Mouse (Mus musculus) lung, postnatal 0 days (tissue): Measurements from ENCODE around the gene Sp4. TPM values are rescaled to one million over a fixed set of nuclear protein-coding genes. Genes with fewer than 3 reads are reported as not detected.

ENCODE experiments used
- ATAC-seq: fragments of 200-750 bp; cut with Nextera tagmentation; 2 replicates; pipeline ENCODE4 v1.8.0; 2017; ENCODE audit warnings: moderate library complexity
- DNase-seq: peaks from one replicate; pipeline ENCODE4 v3.0.0-alpha.2; 2016; ENCODE audit warnings: low spot score
- H3K27ac ChIP-seq: fragments of 300-500 bp; sonication (generic); 2 replicates; pipeline ENCODE4 v1.5.1; 2014; ENCODE audit warnings: antibody characterized with exemption, mild to moderate bottlenecking, low read length, mixed read lengths
- H3K27me3 ChIP-seq: fragments of 300-500 bp; sonication (generic); replicated peaks from 2 replicates; pipeline ENCODE4 v1.6.1; 2014; ENCODE audit warnings: low read length, mixed read lengths; ENCODE audit not compliant: insufficient read depth
- H3K36me3 ChIP-seq: fragments of 300-500 bp; sonication (generic); 2 replicates; pipeline ENCODE4 v1.6.1; 2014; ENCODE audit warnings: low read length, mixed read lengths; ENCODE audit not compliant: insufficient read depth
- H3K4me1 ChIP-seq: fragments of 300-500 bp; sonication (generic); 2 replicates; pipeline ENCODE4 v1.6.1; 2014; ENCODE audit warnings: antibody characterized with exemption, low read depth, low read length, mixed read lengths; ENCODE audit not compliant: insufficient read depth
- H3K4me2 ChIP-seq: fragments of 300-500 bp; sonication (generic); replicated peaks from 2 replicates; pipeline ENCODE4 v1.6.1; 2014; ENCODE audit warnings: low read depth, mild to moderate bottlenecking, low read length, moderate library complexity, mixed read lengths
- H3K4me3 ChIP-seq: fragments of 300-500 bp; sonication (generic); 2 replicates; pipeline ENCODE4 v1.5.1; 2014; ENCODE audit warnings: low read depth, low read length
- H3K9ac ChIP-seq: fragments of 300-500 bp; sonication (generic); replicated peaks from 2 replicates; pipeline ENCODE4 v1.6.1; 2014; ENCODE audit warnings: low read depth, mild to moderate bottlenecking
- H3K9me3 ChIP-seq: fragments of 300-500 bp; sonication (generic); 2 replicates; pipeline ENCODE4 v1.6.1; 2016; ENCODE audit warnings: low read length, mixed read lengths
- CTCF ChIP-seq: IDR thresholded peaks from 2 replicates; pipeline ENCODE4 v1.5.1; 2016; ENCODE audit warnings: antibody characterized with exemption, mild to moderate bottlenecking
- EP300 ChIP-seq: IDR thresholded peaks from 2 replicates; pipeline ENCODE4 v1.6.1; 2016; ENCODE audit warnings: antibody characterized with exemption, mild to moderate bottlenecking, control low read depth
- WGBS: fragments of 180-500 bp; shearing (Covaris S2); extraction: QIAGEN DNeasy Blood & Tissue Kit; methylation state at CpG from one replicate; pipeline ENCODE4 v1.1.7; 2014; 5-methylcytosine and 5-hydroxymethylcytosine counted together
- polyA plus RNA-seq: library from polyadenylated mRNA; unstranded; fragments of >200 nt; fragmentation: Nextera tagmentation; extraction: Ambion mirVana; gene quantifications from 2 replicates; pipeline ENCODE4 v1.2.1, GENCODE M21; 2015

The Sp4 gene
- polyA plus RNA-seq, 1 experiment from 2014 or later = 5.6 TPM

GRCm38 (mm10) chr12:118326161-118326560 is 24.9 kb upstream of the Sp4 start:
- no peak for TF ChIP-seq CTCF

GRCm38 (mm10) chr12:118320076-118320475 is 18.8 kb upstream of the Sp4 start:
- Histone ChIP-seq H3K4me2 (no peak overlapping the region), H3K27me3 (no peaks in the 10 kb centered on the region), H3K4me3 (no peak overlapping the region), H3K4me1 (no peaks in the 10 kb centered on the region), H3K9ac (no peak overlapping the region), H3K9me3 (no peaks in the 10 kb centered on the region), H3K27ac (no peak overlapping the region), H3K36me3 (no peaks in the 10 kb centered on the region)
- DNase-seq (no peak), ATAC-seq (no peak)
- no peak for TF ChIP-seq CTCF

More at GRCm38 (mm10) chr12:118326161-118326560, 24.9 kb upstream of the Sp4 start:
- Histone ChIP-seq H3K9ac (no peak overlapping the region), H3K9me3 (no peaks in the 10 kb centered on the region), H3K36me3 (no peaks in the 10 kb centered on the region), H3K4me1 (no peaks in the 10 kb centered on the region), H3K4me2 (no peak overlapping the region), H3K27me3 (no peaks in the 10 kb centered on the region), H3K4me3 (no peak overlapping the region), H3K27ac (no peak overlapping the region)
- no peak for ATAC-seq
- DNase-seq = no peak
- 75% methylated on average over 2 of the region's 2 CpGs for WGBS

- 66% methylated on average over 2 of the region's 2 CpGs for WGBS
Observed at GRCm38 (mm10) chr12:118314477-118314845, 13.2 kb upstream of the Sp4 start.

GRCm38 (mm10) chr12:118313805-118314476 is 12.7 kb upstream of the Sp4 start:
- TF ChIP-seq EP300 = no peak
- TF ChIP-seq CTCF = no peak
- DNase-seq (no peak), ATAC-seq (no peak)
- Histone ChIP-seq H3K4me1 (no peaks in the 10 kb centered on the region), H3K4me2 (no peak overlapping the region), H3K9me3 (no peaks in the 10 kb centered on the region), H3K4me3 (no peak overlapping the region), H3K9ac (no peak overlapping the region), H3K27me3 (no peaks in the 10 kb centered on the region), H3K36me3 (no peaks in the 10 kb centered on the region), H3K27ac (no peak overlapping the region)
- WGBS = 63% methylated on average over 3 of the region's 3 CpGs

More at GRCm38 (mm10) chr12:118314477-118314845, 13.2 kb upstream of the Sp4 start:
- Histone ChIP-seq H3K9ac (no peak overlapping the region), H3K27me3 (no peaks in the 10 kb centered on the region), H3K4me3 (no peak overlapping the region), H3K4me1 (no peaks in the 10 kb centered on the region), H3K36me3 (no peaks in the 10 kb centered on the region), H3K27ac (no peak overlapping the region), H3K9me3 (no peaks in the 10 kb centered on the region), H3K4me2 (no peak overlapping the region)
- ATAC-seq = no peak
- DNase-seq = no peak
- TF ChIP-seq EP300 (no peak), CTCF (no peak)

- no peak for DNase-seq
- H3K36me3 ChIP-seq = no peaks in the 10 kb centered on the region
- ATAC-seq = no peak
- TF ChIP-seq CTCF = no peak
- TF ChIP-seq EP300 = no peak
- no peak overlapping the region for H3K4me2 ChIP-seq
- H3K9ac ChIP-seq = no peak overlapping the region
- H3K4me3 ChIP-seq = no peak overlapping the region
- peaks cover 5% of the 10 kb centered on the region; the same call in 1 of the 2 replicates for H3K4me1 ChIP-seq
- H3K9me3 ChIP-seq = no peaks in the 10 kb centered on the region
- WGBS = 77% methylated on average over 3 of the region's 3 CpGs
- H3K27ac ChIP-seq = no peak overlapping the region
- H3K27me3 ChIP-seq = no peaks in the 10 kb centered on the region
Observed at GRCm38 (mm10) chr12:118303586-118303985, 2.3 kb upstream of the Sp4 start.

GRCm38 (mm10) chr12:118303066-118303465 is 1.8 kb upstream of the Sp4 start:
- TF ChIP-seq CTCF = no peak
- TF ChIP-seq EP300 = no peak
- Histone ChIP-seq H3K27ac (no peak overlapping the region), H3K4me1 (peaks cover 7% of the 10 kb centered on the region; the same call in 1 of the 2 replicates), H3K36me3 (no peaks in the 10 kb centered on the region), H3K9ac (no peak overlapping the region), H3K27me3 (no peaks in the 10 kb centered on the region), H3K4me2 (no peak overlapping the region; the same call in 1 of the 2 replicates), H3K4me3 (no peak overlapping the region), H3K9me3 (no peaks in the 10 kb centered on the region)
- WGBS = 94% methylated on average over 5 of the region's 5 CpGs
- ATAC-seq (no peak), DNase-seq (no peak)
